Mouse (Mus musculus) urinary bladder, adult 2 months (tissue): Measurements from ENCODE around the gene Gm11733. TPM values are rescaled to one million over a fixed set of nuclear protein-coding genes. Genes with fewer than 3 reads are reported as not detected.

Experiments
- DNase-seq: peaks from one replicate; pipeline ENCODE4 v3.0.0; 2022; ENCODE audit warnings: low spot score
- polyA plus RNA-seq: library from polyadenylated mRNA; depleted of rRNA; stranded (reverse); fragments of >200 nt; gene quantifications from 2 replicates; pipeline ENCODE4 v1.2.3, GENCODE M21; 2012; rRNA removed

Gm11733 gene
- polyA plus RNA-seq, 1 experiment = 0.04 TPM

DNA sequence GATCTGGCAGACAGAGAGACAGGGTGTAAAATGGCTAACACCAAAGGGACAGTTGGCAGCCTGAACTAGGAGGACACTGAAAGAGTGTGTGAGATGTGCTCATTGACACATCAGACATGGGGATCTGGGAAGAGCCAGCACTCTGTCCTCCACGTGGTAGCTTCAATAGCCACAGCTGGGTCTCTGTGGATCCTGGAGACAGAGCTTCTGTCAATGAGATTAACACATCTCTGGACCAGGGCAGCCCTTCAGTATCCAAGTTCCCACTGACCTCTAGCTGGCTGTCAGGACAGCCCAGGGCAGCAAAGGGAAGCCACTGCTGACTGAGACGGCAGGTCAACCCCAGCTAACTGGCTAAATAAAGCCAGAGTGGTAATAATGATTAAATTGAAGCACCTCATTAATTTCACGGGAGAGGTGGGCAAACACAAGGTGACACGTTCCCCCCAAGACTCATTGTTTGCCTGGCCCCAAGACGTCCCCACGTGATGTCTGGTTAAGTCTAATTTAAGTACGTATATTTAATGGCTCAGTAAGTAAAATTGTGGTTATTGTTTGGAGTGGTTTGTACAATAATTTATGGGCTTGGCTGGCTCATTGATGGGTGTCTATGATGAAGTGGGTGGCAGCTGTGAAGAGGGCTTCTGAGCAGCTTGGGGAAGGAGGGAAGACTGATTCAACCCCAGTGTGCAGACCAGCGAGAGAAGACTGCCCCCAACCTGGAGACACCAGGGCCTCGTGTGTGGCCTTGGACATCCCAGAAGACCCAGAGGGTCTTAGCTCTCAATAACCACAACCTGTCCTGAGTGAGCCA, 51.5 kb downstream of the Gm11733 start:
- no peak for DNase-seq

DNA sequence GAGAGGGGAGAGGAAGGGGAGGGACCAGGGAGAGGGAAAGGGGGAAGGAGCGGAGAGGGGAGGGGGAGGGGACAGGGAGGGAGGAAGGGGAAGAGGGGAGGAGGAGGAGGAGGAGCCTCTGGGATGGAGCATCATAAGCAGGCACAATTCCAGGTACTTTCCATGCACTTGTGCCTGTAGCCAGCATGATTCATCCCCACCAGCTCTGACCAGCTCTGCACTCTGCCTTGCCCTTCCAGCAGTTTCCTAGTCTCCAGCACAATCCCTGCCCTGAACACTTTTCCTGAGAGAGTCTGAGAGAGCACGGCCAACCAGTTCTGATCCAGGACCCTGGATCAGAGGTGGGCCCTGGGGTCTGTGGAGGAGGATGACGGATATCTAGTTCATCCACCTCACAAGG, 52.4 kb downstream of the Gm11733 start:
- DNase-seq = no peak

Other genes starting within 250 kb of the Gm11733 start
- gene Tnrc6c, start 169.9 kb downstream of the Gm11733 start, polyA plus RNA-seq = 11.9 and 19.1 TPM in 2 replicates